Mouse (Mus musculus) bone marrow macrophage, adult 2 months (primary cell): ENCODE data around the gene Bcorl1.

Experiments
- CTCF ChIP-seq: IDR thresholded peaks from 2 replicates; pipeline ENCODE4 v1.5.1; 2012; ENCODE audit warnings: low read depth, mild to moderate bottlenecking, low read length, moderate library complexity
- POLR2A ChIP-seq: IDR thresholded peaks from 2 replicates; pipeline ENCODE4 v1.6.1; 2012; ENCODE audit warnings: mild to moderate bottlenecking, low read depth, low read length, borderline replicate concordance

- TF ChIP-seq CTCF: no peak
- TF ChIP-seq POLR2A: no peak
Measured at GRCm38 (mm10) chrX:48367841-48368240, 26.7 kb downstream of the Bcorl1 start.
